Mouse (Mus musculus): ENCODE results near the gene Zfp978.
"Not testable (repeated sequence)": the region's sequence is repeated elsewhere in the genome, so short reads cannot be mapped to it uniquely, and the experiment has no call there.

The Zfp978 gene

GRCm38 (mm10) chr4:147407463-147407822 is 46.3 kb downstream of the Zfp978 start:
- DNase-seq (ENCODE audit: low spot score): no peak

DNA sequence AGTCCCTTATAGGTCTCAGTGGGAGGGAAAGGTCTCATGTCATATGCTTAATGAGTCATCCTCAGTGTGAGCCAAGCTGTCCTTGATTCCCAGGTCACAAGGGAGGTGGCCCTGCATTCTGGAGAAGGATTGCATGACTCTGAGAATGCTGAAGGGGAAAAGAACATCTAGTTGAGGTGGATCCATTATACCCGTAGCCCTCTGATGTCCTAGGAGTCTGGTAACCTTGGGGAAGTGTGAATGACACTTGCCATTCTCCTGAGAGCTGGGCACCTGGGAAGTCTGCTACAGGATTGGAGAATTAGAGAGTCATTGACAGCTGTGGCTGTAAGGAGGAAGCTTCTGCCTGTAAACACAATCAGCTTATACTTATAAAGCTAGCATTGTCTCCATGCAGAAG is 55.3 kb downstream of the Zfp978 start:
- DNase-seq (ENCODE audit: low spot score): not testable (repeated sequence)

DNA sequence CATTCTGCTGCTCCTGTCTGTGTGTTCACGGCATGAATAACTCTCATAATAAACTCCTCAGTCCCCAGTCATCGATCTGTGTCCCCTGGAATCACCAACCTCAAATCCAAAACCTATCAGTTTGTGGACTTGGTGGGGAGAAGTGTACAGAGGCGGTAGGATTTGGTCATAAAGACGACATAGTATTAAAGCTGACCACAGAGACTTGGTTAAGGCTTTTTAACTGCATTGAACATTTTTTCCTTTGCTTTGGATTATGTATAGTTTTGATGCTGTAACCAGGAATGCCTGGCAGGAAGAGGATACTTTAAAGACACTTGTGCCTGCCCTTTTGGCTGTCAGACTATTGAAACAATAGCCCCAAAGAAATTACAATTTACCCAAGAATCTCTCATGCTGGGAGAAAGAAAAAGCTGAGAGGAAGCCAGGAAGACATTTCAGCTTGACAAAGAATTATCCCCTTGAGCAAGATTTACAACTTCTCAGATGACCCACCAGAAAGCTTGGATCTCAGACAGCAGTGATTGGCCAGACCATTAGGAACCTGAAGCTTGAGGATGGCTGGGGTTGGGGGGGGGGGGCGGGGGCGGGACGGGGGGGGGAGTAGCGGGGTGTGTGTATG is 56.2 kb downstream of the Zfp978 start:
- DNase-seq (ENCODE audit: low spot score): no peak

DNA sequence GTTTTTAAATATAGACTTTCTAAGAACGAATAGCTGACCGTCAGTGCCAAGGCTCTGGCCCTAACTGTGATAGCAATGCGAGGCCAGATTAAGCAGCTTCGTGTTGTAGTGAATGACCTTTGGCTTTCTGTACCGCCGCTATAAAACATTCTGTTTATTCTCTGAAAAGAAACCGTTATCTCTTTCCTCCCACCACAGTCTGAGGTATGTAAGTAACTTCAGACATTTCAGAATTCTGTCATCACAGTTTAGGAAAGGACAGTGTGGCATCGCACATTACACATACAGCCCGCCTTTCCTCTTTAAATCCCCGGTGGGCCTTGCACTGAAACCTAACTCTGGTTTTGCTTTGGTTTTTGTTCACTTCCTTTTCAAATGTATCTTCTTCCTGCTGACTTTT is 56.8 kb downstream of the Zfp978 start:
- no peak for DNase-seq (ENCODE audit: low spot score)

GRCm38 (mm10) chr4:147418333-147418732 is 57.2 kb downstream of the Zfp978 start:
- DNase-seq (ENCODE audit: low spot score): not testable (repeated sequence)

GRCm38 (mm10) chr4:147419190-147419589 is 58.1 kb downstream of the Zfp978 start:
- DNase-seq (ENCODE audit: low spot score): not testable (repeated sequence)

DNA sequence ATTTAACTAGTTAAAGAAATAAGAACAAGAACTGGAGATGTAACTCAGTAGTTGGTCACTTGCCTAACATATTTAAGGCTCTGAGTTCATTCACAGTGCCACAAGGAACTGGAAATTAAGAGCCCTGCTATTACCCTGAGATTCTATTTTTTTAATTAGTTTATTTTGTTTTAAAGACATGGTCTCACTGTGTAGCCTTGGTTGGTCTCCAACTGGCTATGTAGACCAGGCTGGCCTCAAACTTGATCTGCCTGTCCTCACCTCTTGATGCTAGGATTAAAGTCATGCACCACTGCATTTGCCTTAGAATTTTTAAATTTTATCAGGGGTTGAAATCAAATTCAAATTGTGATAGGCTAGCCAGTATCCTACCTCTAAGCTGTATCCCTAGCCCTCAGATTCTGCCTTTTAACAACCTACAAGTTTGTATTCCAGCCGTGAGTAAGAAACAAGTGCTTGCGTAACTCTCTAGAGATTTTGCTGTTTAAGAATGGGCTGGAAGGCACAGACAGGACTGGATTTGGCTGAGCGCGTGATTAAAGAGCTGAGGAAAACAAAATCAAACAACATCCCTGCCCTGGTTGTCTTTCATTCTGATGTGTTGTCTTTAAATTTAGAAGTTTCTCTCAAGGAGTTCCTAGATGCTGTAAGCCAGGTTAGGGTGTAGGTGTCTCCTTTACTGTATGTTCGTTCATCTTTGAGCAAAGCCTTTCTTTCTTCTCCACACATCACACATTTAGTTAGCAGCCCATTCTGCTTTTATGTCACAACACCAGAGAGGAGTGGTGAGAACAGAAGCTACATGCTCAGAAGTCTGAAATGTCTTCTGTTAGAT is 58.9 kb downstream of the Zfp978 start:
- DNase-seq (ENCODE audit: low spot score): not testable (repeated sequence)

DNA sequence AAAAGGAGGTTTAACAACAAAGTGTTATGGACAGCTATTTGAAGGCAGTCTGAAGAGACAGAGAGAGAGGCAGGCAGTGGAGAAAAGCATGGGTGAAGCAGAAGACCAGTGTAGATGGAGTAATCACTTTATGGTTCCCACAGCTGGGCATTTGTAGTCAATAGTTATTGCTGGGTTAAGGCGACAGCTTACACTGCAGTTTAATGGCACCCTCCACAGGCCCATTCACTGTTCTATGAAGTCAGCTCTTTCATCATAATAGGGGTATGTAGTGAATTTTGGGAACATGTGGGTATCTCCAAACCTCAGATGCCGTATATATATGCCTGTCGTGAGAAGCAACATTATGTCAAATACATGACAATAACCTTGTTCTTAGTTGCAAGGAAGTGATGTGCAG is 59.7 kb downstream of the Zfp978 start:
- DNase-seq (ENCODE audit: low spot score): no peak

DNA sequence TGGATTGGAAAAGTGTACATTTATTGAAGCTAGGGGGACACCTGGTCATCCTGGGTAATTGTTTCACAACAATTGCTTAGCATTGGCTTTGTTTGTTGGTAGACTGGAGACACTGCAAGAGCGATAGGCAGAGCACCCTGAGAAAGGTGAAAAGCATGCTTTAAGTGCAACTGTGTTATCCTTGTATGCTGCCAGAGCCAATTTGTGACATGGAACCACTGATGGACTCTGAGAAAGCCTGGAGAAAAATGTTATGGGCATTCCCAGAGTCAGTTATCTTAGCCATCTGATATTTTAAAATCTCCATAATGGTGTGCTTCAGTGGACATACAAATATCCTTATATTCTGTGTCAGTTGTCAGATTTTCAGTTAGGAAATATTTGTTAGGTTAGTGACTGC is 60.2 kb downstream of the Zfp978 start:
- not testable (repeated sequence) for DNase-seq (ENCODE audit: low spot score)

GRCm38 (mm10) chr4:147423140-147423539 is 62.0 kb downstream of the Zfp978 start:
- no peak for DNase-seq (ENCODE audit: low spot score)

- DNase-seq (ENCODE audit: low spot score): no peak
These were observed 62.7 kb downstream of the Zfp978 start for GRCm38 (mm10) chr4:147423641-147424298.

- DNase-seq (ENCODE audit: low spot score): not testable (repeated sequence)
These were observed 63.3 kb downstream of the Zfp978 start for GRCm38 (mm10) chr4:147424404-147424803.

- DNase-seq (ENCODE audit: low spot score): peak; percentile 52
These were observed 64.7 kb downstream of the Zfp978 start for GRCm38 (mm10) chr4:147425615-147426347.

DNA sequence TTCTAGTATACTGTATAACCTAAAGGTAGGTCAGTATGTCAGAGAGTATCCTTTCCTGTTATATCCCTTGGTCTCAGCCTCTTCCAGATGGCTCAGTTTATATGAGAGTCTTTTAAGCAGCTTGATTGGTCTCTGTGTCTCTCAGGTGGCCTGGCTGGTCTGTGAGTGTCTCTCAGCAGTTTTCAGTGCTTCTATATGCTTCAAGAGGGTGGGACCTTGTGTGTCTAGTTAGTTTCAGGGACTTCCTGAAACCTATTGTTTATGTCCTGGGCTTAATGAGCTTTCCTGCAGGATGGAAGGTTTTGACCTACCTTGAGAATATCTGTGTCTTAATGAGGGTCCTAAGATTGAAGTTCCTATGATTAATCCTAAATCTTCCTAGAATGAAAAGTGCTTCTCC is 69.5 kb downstream of the Zfp978 start:
- no peak for DNase-seq (ENCODE audit: low spot score)

- not testable (repeated sequence) for DNase-seq (ENCODE audit: low spot score)
These were observed 70.8 kb downstream of the Zfp978 start for GRCm38 (mm10) chr4:147431696-147432442.

GRCm38 (mm10) chr4:147432443-147432790 is 71.3 kb downstream of the Zfp978 start:
- DNase-seq (ENCODE audit: low spot score): no peak

GRCm38 (mm10) chr4:147433017-147433416 is 71.9 kb downstream of the Zfp978 start:
- DNase-seq (ENCODE audit: low spot score): no peak

DNA sequence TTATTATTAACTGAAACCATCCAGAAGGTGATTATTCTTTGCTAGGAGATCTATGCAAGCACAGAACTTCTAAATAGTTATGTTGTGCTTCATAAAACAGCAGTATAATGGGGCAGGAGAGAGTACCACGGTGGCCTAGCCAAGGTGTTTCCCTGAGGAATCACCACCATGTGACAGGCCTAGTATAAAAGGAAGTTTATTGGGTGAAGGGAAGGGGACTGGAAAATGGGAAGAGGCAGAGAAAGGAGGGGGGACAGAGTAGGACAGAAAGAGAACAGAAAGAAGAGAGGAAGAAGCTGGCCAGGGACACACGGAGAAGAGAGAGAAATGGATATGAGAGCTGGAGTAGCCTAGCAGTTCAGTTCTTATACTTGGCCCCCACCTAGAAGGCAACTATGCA is 72.8 kb downstream of the Zfp978 start:
- no peak for DNase-seq (ENCODE audit: low spot score)
